Mouse (Mus musculus) midbrain, embryonic 11.5 days (tissue): ENCODE data around the gene Hlcs. TPM values are rescaled to one million over a fixed set of nuclear protein-coding genes. Genes with fewer than 3 reads are reported as not detected.

Experiments used
- ATAC-seq: fragments of 200-750 bp; cut with Nextera tagmentation; 2 replicates; pipeline ENCODE4 v1.8.0; 2017; ENCODE audit warnings: moderate TSS enrichment, moderate library complexity; ENCODE audit not compliant: low FRiP score
- DNase-seq: peaks from one replicate; pipeline ENCODE4 v3.0.0; 2015; ENCODE audit warnings: low spot score; ENCODE audit errors: missing footprints
- H3K27ac ChIP-seq: fragments of 300-500 bp; sonication (generic); 2 replicates; pipeline ENCODE4 v1.5.1; 2014; ENCODE audit warnings: low read depth, low read length
- H3K27me3 ChIP-seq: fragments of 300-500 bp; sonication (generic); 2 replicates; pipeline ENCODE4 v1.6.1; 2014; ENCODE audit warnings: mild to moderate bottlenecking, low read length, moderate library complexity, mixed read lengths; ENCODE audit not compliant: control insufficient read depth, insufficient read depth
- H3K36me3 ChIP-seq: fragments of 300-500 bp; sonication (generic); 2 replicates; pipeline ENCODE4 v1.6.1; 2014; ENCODE audit warnings: mild to moderate bottlenecking, low read length, moderate library complexity, mixed read lengths; ENCODE audit not compliant: control insufficient read depth, insufficient read depth
- H3K4me1 ChIP-seq: fragments of 300-500 bp; sonication (generic); 2 replicates; pipeline ENCODE4 v1.6.1; 2014; ENCODE audit warnings: low read length; ENCODE audit not compliant: control insufficient read depth, insufficient read depth
- H3K4me2 ChIP-seq: fragments of 300-500 bp; sonication (generic); 2 replicates; pipeline ENCODE4 v1.6.1; 2014; ENCODE audit warnings: mild to moderate bottlenecking, moderate library complexity
- H3K4me3 ChIP-seq: fragments of 300-500 bp; sonication (generic); 2 replicates; pipeline ENCODE4 v1.5.1; 2014; ENCODE audit warnings: low read depth, low read length
- H3K9ac ChIP-seq: fragments of 300-500 bp; sonication (generic); 2 replicates; pipeline ENCODE4 v1.6.1; 2014; ENCODE audit warnings: low read length
- H3K9me3 ChIP-seq: fragments of 300-500 bp; sonication (generic); 2 replicates; pipeline ENCODE4 v1.6.1; 2016; ENCODE audit warnings: low read length; ENCODE audit not compliant: control insufficient read depth
- WGBS: fragments of 180-500 bp; shearing (Covaris S2); extraction: QIAGEN DNeasy Blood & Tissue Kit; methylation state at CpG from one replicate; pipeline ENCODE4 v1.1.7; 2014; 5-methylcytosine and 5-hydroxymethylcytosine counted together
- polyA plus RNA-seq: library from polyadenylated mRNA; unstranded; fragments of >200 nt; fragmentation: Nextera tagmentation; extraction: Ambion mirVana; gene quantifications from 2 replicates; pipeline ENCODE4 v1.2.1, GENCODE M21; 2014

Gene Hlcs
- polyA plus RNA-seq, 1 experiment from 2014 or later, result 8.1 TPM

DNA sequence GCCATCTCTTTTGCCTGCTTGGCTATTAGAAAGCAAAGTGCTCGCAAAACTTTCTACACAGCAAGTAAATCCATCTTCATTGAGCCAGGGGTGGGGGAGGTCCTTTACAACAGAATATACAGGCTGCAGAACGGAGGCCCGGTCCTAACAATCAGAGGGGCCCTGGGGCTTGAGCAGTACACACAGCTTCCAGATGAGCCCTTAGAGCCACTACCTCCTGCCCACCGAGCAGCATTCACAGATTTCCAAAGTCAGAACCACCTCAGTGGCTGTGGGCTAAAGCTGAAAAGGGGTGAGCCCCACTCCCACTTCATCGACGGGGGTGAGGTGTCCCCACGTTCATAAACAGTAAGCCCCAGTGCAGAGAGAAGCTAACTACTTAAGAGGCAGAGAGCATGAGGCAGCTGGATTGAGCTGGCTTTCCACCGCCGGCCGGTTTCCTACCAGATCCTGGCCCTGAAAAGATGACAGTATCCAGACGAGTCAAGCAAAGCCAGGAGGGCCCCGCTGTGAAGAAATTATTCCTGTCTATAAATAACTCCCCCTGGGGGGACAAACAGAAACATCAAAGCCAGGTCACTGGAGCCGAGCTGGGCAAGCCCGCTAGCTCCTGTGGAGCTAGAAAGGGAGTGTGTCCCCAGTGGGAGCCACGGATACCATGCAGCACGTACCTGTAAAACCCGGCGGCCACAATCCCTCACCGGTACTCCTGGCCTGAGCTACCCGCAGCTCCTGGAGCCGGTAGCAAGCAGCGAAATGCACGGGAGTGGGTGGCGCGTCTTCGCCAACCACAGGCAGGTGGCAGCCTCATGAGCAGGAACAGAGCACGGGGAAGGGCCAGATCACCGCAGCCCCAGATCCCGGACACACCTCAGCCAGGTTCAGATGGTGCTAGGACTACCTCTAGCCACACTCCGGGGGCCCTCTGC is 10.8 kb downstream of the Hlcs start:
- Histone ChIP-seq H3K27me3 (peaks cover 5% of the 10 kb centered on the region; the same call in 1 of the 2 replicates), H3K36me3 (no peaks in the 10 kb centered on the region), H3K27ac (no peak overlapping the region), H3K9ac (0 out of 2 replicates have a peak overlapping the region, but pooled peaks have one; percentile 13), H3K4me2 (peak overlapping the region; percentile 34), H3K9me3 (peaks cover 4% of the 10 kb centered on the region; the same call in 1 of the 2 replicates), H3K4me1 (peaks cover 7% of the 10 kb centered on the region), H3K4me3 (peak overlapping the region; percentile 4; the same call in 1 of the 2 replicates)
- 12% methylated on average over 30 of the region's 30 CpGs for WGBS
- DNase-seq (peak; percentile 87), ATAC-seq (peak; percentile 33; the same call in 1 of the 2 replicates)

DNA sequence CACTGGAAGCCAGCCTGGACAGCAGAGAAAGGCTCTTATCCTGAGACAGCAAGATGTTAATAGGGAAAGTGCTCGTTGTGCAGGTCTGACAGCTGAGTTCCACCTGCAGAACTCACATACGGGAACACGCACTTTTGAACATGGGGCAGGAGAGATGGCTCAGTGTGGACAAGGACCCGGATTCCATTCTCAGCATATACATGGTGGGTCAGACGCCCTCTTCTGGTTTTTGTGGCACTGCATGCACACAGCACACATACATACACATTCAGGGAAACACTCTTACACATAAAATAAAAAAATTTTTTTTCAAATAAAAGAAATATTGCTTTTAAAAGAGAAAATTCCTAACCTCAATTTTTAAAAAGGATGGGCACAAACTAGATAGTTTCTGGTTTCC is 11.7 kb downstream of the Hlcs start:
- Histone ChIP-seq H3K4me1 (peaks cover 7% of the 10 kb centered on the region), H3K4me2 (no peak overlapping the region), H3K4me3 (no peak overlapping the region), H3K36me3 (no peaks in the 10 kb centered on the region), H3K9ac (no peak overlapping the region), H3K27ac (no peak overlapping the region), H3K9me3 (peaks cover 4% of the 10 kb centered on the region; the same call in 1 of the 2 replicates), H3K27me3 (peaks cover 5% of the 10 kb centered on the region; the same call in 1 of the 2 replicates)
- WGBS, result 86% methylated on average over 5 of the region's 5 CpGs
- peak; percentile 73 for DNase-seq
- no peak for ATAC-seq

DNA sequence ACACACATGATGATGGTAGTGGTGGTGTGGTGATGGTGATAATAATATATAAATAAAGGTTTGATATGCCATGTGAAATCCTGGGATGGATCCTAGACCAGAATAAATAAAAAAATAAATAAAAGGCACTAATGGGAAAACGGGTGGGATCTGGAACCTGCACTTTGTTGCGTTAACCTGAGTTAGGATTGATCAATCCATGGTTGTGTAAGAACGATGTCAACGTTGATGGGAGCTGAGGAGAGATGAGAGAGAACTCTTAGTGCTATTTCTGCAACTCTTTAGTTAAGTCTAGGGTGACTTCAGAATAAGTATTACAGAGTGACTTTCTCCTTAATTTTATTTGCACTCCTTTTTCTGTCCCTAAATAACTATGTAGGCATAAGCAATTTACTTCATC is 12.2 kb downstream of the Hlcs start:
- Histone ChIP-seq H3K4me3 (no peak overlapping the region), H3K4me1 (peaks cover 7% of the 10 kb centered on the region), H3K9ac (no peak overlapping the region), H3K27ac (no peak overlapping the region), H3K9me3 (peaks cover 4% of the 10 kb centered on the region; the same call in 1 of the 2 replicates), H3K36me3 (no peaks in the 10 kb centered on the region), H3K4me2 (no peak overlapping the region), H3K27me3 (peaks cover 5% of the 10 kb centered on the region; the same call in 1 of the 2 replicates)
- ATAC-seq (no peak), DNase-seq (peak; percentile 44)
- WGBS, result 93% methylated on average over 4 of the region's 4 CpGs

DNA sequence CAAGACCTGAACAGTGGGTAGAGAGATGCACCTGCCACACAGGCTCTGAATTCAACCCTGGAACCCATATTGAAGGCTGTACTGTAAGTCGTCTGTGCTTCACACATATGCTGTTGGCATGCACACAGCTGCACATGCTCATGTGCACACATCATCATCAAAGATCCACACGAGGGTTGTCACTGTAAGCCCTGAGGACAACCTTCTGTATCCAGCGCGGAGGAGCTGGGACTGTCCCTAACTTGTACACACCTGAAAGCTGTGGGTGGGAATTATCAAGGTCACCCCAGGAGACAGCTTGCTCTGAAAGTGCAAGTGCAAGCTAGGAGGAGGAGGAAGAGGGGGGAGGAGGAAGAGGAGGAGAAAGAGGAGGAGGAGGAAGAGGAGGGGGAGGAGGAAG is 14.2 kb downstream of the Hlcs start:
- Histone ChIP-seq H3K4me1 (peaks cover 7% of the 10 kb centered on the region), H3K4me3 (no peak overlapping the region), H3K9ac (no peak overlapping the region), H3K4me2 (no peak overlapping the region), H3K9me3 (no peaks in the 10 kb centered on the region), H3K27me3 (peaks cover 5% of the 10 kb centered on the region; the same call in 1 of the 2 replicates), H3K36me3 (no peaks in the 10 kb centered on the region), H3K27ac (no peak overlapping the region)
- DNase-seq, result peak; percentile 67
- WGBS, result 77% methylated on average over 4 of the region's 4 CpGs
- ATAC-seq, result no peak

DNA sequence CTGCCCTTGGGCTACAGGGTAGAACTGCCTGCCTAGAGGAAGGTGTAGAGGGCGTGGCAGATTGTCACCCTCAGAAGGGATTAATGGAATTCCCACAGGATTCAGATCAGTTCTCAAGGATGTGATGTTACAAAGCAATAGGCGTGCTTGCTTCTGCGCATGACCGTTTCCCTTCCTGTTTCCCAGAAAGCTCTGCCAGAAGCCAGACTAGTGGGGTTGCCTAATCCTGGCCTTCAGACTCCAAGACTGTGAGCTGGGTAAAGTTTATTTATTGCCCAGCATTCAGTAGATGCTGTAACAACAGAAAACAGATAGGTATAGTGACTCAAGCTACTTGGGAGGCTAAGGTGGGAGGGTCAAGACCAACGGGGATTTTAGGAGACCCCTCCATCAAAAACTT is 15.3 kb downstream of the Hlcs start:
- H3K27me3 ChIP-seq, result peaks cover 3% of the 10 kb centered on the region; the same call in 1 of the 2 replicates
- no peak overlapping the region for H3K27ac ChIP-seq
- H3K4me1 ChIP-seq, result peaks cover 7% of the 10 kb centered on the region
- no peaks in the 10 kb centered on the region for H3K36me3 ChIP-seq
- no peak for ATAC-seq
- H3K4me3 ChIP-seq, result no peak overlapping the region
- H3K9me3 ChIP-seq, result no peaks in the 10 kb centered on the region
- DNase-seq, result no peak
- H3K4me2 ChIP-seq, result no peak overlapping the region
- no peak overlapping the region for H3K9ac ChIP-seq
- WGBS, result 93% methylated on average over 5 of the region's 5 CpGs

DNA sequence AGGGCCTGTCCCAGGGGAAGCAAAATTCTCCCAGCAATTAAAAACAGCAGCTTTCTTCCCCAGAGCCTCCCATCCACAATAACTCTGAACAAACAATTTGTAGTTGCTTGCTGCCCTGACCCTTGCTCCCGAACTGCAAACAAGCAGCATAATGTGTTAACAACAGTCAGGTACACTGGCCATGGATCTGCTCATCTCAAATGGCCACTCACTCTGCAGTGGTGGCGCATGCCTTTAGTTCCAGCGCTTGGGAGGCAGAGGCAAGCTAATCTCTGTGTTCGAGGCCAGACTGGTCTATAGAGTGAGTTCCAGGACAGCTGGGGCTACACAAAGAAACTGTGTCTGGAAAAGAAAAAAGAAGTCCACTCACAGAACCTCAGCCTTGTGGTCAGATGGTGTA is 22.2 kb downstream of the Hlcs start:
- Histone ChIP-seq H3K36me3 (no peaks in the 10 kb centered on the region), H3K4me2 (no peak overlapping the region), H3K27me3 (no peaks in the 10 kb centered on the region), H3K4me3 (no peak overlapping the region), H3K9ac (no peak overlapping the region), H3K27ac (no peak overlapping the region), H3K9me3 (no peaks in the 10 kb centered on the region), H3K4me1 (peaks cover 3% of the 10 kb centered on the region)
- DNase-seq, result no peak
- WGBS, result 84% methylated on average over 4 of the region's 4 CpGs
- no peak for ATAC-seq

DNA sequence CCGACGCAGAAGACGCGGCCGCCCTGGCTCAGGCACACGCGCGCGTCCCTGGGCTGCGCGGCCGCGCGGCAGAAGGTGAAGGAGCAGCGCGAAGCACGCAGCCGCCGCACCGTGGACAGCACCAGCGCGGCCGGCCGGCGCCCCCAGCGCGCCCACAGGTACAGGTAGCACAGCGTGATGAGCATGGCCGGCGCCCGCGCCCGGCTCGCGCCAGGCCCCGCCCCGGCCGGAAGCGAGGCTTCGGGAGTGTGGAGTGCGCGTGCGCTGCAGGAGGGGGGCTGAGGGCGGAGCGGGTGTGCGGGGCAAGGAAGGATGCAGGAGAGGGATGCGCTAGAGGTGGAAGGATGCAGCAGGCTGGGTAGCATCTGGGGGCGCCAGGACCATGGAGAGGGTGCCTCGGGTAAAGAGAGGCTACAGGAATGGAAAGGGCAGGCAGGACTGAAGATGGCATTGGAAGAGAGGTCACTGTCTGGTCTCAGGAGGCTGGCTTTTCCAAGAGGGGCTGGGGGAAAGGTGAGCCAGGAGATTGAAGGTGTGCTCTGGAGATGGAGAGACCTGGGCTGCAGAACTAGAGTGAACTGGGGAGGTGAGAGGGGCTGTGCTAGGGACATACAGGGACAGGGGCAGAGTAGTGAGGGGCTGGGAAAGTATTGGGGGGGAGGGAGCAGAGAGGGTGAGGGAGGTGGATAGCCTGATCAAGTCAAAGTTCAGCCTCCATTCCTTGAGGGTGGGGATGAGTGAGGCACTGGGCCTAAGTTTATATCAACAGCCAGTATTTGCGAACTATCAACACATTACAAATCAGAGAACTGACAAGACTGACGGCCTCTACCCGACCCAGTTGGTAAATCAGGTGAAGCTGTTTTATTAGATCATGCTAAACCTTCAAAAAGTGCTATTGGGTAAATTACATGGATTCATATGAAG is 23.0 kb downstream of the Hlcs start:
- H3K36me3 ChIP-seq, result 0 out of 2 replicates have a peak, but pooled peaks cover 2% of the 10 kb centered on the region
- no peaks in the 10 kb centered on the region for H3K9me3 ChIP-seq
- peak overlapping the region; percentile 91 for H3K4me3 ChIP-seq
- WGBS, result 5% methylated on average over 52 of the region's 52 CpGs
- no peaks in the 10 kb centered on the region for H3K27me3 ChIP-seq
- peak overlapping the region; percentile 84 for H3K9ac ChIP-seq
- peak overlapping the region; percentile 98 for H3K4me2 ChIP-seq
- ATAC-seq (peak; percentile 98), DNase-seq (peak; percentile 97)
- no peak overlapping the region for H3K27ac ChIP-seq
- peaks cover 3% of the 10 kb centered on the region for H3K4me1 ChIP-seq

DNA sequence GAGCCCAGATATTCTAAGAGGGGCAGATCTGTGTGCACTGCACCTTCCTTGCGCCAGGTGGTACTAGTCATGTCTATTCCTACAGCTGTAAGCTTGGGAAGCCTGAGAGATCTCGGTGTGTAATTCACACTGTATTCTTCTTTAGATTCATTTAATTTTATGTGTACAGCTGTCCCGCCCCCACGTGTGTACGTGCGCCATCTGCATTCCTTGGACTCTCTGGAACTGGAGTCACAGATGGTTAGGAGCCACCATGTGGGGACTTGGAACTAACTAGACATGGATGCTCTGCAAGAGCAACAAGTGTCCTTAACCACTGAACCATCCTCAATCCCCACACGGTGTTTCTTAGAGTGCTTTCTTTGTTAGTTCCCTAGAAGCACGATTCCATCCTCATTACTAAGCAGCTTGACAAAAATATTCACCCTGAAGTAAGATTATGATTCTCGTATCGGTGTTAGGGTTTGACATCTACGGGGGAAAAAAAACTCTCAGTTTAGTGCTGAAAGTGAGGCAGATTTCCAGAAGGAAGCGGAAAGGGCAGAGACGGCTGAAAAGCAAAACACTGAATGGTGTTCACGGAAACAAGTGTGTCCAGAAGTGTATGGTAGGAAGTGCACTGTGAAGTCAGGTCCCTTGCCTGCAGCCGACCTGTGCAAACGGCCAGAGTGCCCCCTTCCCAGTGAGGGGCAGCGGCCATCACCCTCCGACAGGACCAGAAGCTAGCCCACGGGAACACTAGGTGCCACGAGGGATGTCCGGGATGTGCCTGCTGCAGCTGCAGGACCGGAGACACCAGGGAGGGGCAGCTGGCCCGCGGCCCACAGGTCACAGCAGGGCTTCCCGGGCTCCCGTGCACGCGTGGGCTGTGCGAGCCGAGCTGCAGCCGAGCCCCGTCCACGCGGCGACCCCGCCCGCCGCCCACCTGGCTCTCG is 24.0 kb downstream of the Hlcs start:
- H3K4me2 ChIP-seq, result peak overlapping the region; percentile 98
- no peaks in the 10 kb centered on the region for H3K9me3 ChIP-seq
- peaks cover 3% of the 10 kb centered on the region for H3K4me1 ChIP-seq
- DNase-seq (peak; percentile 91), ATAC-seq (no peak; the same call in none of the 2 replicates)
- H3K36me3 ChIP-seq, result 0 out of 2 replicates have a peak, but pooled peaks cover 2% of the 10 kb centered on the region
- WGBS, result 14% methylated on average over 39 of the region's 39 CpGs
- no peaks in the 10 kb centered on the region for H3K27me3 ChIP-seq
- peak overlapping the region; percentile 84 for H3K9ac ChIP-seq
- peak overlapping the region; percentile 91 for H3K4me3 ChIP-seq
- H3K27ac ChIP-seq, result no peak overlapping the region
